Mouse (Mus musculus) thymus, postnatal 25 days (tissue): Measurements from ENCODE around the gene Olfr481.

Source experiments
- DNase-seq: peaks from one replicate; pipeline ENCODE4 v3.0.0; 2022

Olfr481 gene

GRCm38 (mm10) chr7:108079555-108079954, at the start of gene Olfr481:
Olfr481 (plus strand) TSS chr7:108079855.
- no peak for DNase-seq

DNA sequence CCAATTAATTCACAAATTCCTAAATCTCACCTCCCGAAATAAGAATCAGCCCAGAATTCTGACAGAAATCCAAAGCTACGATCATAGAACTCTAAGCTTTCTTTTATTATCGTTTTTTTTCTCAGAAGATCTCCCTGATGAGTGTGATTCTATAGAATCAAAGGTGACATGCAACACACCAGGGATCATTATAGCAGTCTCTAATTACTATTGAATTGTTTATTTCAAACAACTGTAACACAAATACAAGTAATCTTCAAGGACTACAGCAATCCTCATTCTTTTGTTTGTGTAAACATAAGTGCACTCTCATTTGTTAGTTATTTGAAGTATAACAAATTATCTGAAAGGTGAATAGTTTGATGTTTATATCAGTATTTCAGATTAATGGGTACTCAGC, 45.8 kb upstream of the Olfr481 start, which contains the start of gene Olfr478:
TSS of gene Olfr478 (minus strand) at position 101 of the 400 bp plus-strand sequence.
- DNase-seq = no peak

GRCm38 (mm10) chr7:108050393-108050792, 29.3 kb upstream of the Olfr481 start, which contains the start of gene Olfr479:
Olfr479 (plus strand) TSS chr7:108050693.
- DNase-seq = no peak

DNA sequence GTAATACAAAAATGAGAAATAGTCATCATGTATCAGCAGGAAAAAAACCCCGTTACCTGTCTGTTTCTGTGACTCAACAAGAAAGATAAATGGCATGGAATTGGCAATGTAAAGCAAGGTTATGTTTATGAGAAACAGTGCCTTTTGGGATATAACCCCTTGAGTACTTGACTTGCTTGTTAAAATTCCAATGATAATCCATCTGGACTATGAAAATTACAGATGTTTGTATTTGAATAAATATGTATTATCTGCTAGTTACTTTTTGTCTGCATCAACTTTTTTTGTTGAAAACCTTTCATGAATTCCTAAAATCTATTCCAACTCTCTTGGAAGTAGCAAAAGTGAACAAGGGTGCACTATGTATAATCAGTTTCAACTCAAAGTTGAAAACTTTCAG, 12.4 kb upstream of the Olfr481 start, which contains the start of gene Olfr480:
TSS of gene Olfr480 (minus strand) at position 101 of the 400 bp plus-strand sequence.
- DNase-seq = no peak

GRCm38 (mm10) chr7:108097486-108097885, 17.8 kb downstream of the Olfr481 start, which contains the start of gene Olfr482:
Olfr482 (minus strand) TSS chr7:108097586.
- no peak for DNase-seq

DNA sequence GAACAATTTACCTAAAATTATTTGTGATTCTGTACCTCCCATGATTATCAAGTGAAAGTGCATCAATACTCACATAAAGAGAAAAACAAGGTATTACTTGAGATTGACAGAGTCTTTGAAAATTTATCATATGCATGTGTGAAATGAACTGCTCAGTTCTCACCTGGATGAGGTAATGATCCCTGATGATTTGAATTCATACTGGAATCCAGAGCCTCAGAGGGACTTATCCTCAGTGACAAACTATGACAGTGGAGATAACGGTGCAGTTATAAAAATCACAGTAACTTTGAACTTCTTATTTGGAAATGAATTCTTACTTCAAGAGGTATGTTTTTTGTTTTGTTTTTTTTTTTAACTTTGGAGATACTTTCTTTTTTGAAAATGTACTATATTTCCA, 20.9 kb downstream of the Olfr481 start, which contains the start of gene Olfr483:
TSS of gene Olfr483 (plus strand) at position 301 of the 400 bp plus-strand sequence.
- no peak for DNase-seq

GRCm38 (mm10) chr7:108120681-108121080, 41.0 kb downstream of the Olfr481 start:
- no peak for DNase-seq

DNA sequence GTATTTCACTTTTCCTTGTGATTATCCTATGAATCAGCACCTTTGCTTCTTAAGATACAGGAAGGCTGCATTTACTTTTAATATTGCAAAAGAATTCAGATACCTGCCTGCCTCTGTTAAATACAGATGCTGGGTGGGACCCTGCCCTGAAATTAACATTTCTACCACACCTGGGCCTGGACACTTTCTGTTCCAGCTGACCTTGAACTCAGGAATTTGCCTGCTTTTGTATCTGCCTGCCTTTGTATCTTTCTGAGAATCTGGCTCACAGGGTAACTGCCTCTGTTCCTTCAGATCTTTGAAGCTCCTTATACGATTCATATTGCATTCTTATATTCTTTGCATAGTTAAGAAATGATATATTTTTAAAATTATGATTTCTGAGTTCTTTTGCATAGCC, 41.8 kb downstream of the Olfr481 start:
- no peak for DNase-seq

- no peak for DNase-seq
Observed at GRCm38 (mm10) chr7:108127349-108127748, 47.7 kb downstream of the Olfr481 start, which contains the start of gene Olfr484. Olfr484 (minus strand) TSS chr7:108127449.
